Mouse (Mus musculus) neural tube, embryonic 13.5 days (tissue): ENCODE data around the gene Gsta4. TPM values are rescaled to one million over a fixed set of nuclear protein-coding genes. Genes with fewer than 3 reads are reported as not detected.

ENCODE experiments used
- polyA plus RNA-seq: library from polyadenylated mRNA; unstranded; fragments of >200 nt; fragmentation: Nextera tagmentation; extraction: Ambion mirVana; gene quantifications from 2 replicates; pipeline ENCODE4 v1.2.1, GENCODE M21; 2015

Gene Gsta4
- polyA plus RNA-seq, 1 experiment from 2014 or later, result 35.4 TPM

Other genes starting within 250 kb of the Gsta4 start
- not detected in 2 replicates for gene Gcm1, start 130.8 kb upstream of the Gsta4 start, polyA plus RNA-seq
- gene Fbxo9, start 73.7 kb upstream of the Gsta4 start, polyA plus RNA-seq, result 67.7 and 70.0 TPM in 2 replicates
- gene Ick, start 73.6 kb upstream of the Gsta4 start, polyA plus RNA-seq, result 37.3 and 40.5 TPM in 2 replicates
- gene Gsta1, start 47.9 kb downstream of the Gsta4 start, polyA plus RNA-seq, result not detected in 2 replicates
- gene Gm3776, start 74.4 kb downstream of the Gsta4 start, polyA plus RNA-seq, result not detected in 2 replicates
- not detected in 2 replicates for gene Gm10639, start 107.1 kb downstream of the Gsta4 start, polyA plus RNA-seq
- gene Omt2a, start 132.0 kb downstream of the Gsta4 start, polyA plus RNA-seq, result not detected in 2 replicates
- not detected in 2 replicates for gene Omt2b, start 144.8 kb downstream of the Gsta4 start, polyA plus RNA-seq
- gene Gsta2, start 173.0 kb downstream of the Gsta4 start, polyA plus RNA-seq, result not detected in 2 replicates
- gene Dppa5a, start 185.4 kb downstream of the Gsta4 start, polyA plus RNA-seq, result 1.9 TPM in 2 replicates
- 2.6 and 4.6 TPM in 2 replicates for gene Ooep, start 196.0 kb downstream of the Gsta4 start, polyA plus RNA-seq
- gene Ddx43, start 213.0 kb downstream of the Gsta4 start, polyA plus RNA-seq, result 0.18 and 0.25 TPM in 2 replicates